Mouse (Mus musculus): ENCODE measurements around the gene Ppara. TPM values are rescaled to one million over a fixed set of nuclear protein-coding genes. Genes with fewer than 3 reads are reported as not detected.

Ppara gene
- polyA plus RNA-seq, 1 experiment: 0.25 TPM

DNA sequence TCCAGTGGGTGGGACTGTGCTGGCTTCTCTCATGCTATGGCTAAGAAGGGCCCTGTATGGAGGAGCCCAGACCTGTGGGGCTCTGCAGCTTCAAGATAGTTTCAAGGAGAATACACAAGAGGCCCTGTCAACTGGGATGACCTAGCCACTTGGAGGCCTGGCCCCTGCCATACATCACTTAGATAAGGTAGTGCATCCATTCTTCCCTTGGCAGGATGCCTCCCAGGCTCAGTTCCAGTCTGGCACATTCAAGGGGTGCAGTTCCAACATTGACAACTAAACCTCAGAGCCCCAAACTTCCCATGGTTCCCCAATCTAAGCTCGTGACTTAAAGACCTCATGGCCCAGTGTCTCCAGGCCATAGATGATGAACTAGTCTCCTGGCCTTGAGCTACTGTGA, 40.4 kb upstream of the Ppara start:
- no peak overlapping the region for H3K27ac ChIP-seq (ENCODE audit: insufficient read depth, low read length)
- H3K4me1 ChIP-seq (ENCODE audit: control insufficient read depth, insufficient read depth, low read length): no peaks in the 10 kb centered on the region
- TF ChIP-seq POLR2A (IDR thresholded peaks at IDR 0.05; ENCODE audit: low read depth, low read length): no peak
- no peak for TF ChIP-seq CTCF (IDR thresholded peaks at IDR 0.05; ENCODE audit: borderline replicate concordance, insufficient read depth, low read length)
- no peak overlapping the region for H3K4me3 ChIP-seq (ENCODE audit: insufficient read depth, low read length)

DNA sequence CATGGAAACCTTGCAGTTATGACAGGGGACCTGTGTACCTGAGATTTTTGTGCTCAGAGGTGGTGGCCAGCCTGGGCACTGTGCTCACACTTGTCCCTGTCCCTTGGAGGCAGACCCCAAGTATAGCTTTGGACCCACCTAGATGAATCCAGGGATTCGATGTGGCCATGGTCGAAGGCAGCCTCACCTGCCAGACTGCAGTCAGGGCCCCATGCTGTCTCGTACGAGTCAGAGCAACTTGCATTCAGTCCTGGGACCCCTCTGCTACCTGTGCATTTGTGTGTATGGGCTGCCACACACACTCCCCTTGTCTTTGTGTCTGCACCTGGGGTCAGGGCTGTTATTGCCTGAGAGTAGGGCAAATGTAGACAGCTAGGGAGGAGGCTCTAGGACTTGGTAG, 39.5 kb upstream of the Ppara start:
- Histone ChIP-seq H3K4me3 (ENCODE audit: insufficient read depth, low read length) (no peak overlapping the region), H3K27ac (ENCODE audit: insufficient read depth, low read length) (no peak overlapping the region), H3K4me1 (ENCODE audit: control insufficient read depth, insufficient read depth, low read length) (no peaks in the 10 kb centered on the region)
- TF ChIP-seq POLR2A (IDR thresholded peaks at IDR 0.05; ENCODE audit: low read depth, low read length): no peak
- no peak for TF ChIP-seq CTCF (IDR thresholded peaks at IDR 0.05; ENCODE audit: borderline replicate concordance, insufficient read depth, low read length)

DNA sequence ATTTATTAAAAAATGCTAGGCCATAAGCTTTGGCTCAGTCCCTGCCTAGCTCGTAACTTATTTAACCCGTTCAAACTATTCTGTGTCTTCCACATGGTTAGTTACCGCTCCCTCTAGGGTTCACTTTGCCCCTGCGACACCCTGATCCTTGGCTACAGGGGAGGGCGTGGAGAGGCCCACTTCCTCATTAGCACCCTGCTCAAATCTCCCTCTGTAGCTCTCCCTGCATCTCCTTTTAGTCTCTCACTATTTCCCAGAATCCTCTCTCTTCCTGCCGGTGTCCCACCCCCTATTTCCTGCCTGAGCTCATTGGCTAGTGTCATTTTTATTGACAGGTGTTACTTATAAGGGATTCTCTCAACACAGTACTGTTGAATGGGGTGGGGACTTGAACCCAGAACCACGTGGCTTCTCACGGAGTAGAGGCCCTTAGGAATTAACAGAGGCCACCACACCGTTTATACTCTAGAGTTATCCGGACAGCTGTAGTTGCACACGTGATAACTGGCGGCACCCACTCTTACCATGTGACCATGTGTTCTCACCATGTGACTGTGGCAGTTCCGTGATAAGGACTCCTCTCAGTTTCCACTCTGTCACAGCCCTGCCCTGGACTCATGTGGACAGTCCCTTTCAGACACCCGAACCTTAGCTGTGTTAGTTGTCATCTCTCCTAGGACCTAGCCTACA, 36.3 kb upstream of the Ppara start:
- H3K27ac ChIP-seq (ENCODE audit: insufficient read depth, low read length): no peak overlapping the region
- H3K4me1 ChIP-seq (ENCODE audit: control insufficient read depth, insufficient read depth, low read length): no peaks in the 10 kb centered on the region
- H3K4me3 ChIP-seq (ENCODE audit: insufficient read depth, low read length): no peak overlapping the region
- TF ChIP-seq CTCF (IDR thresholded peaks at IDR 0.05; ENCODE audit: borderline replicate concordance, insufficient read depth, low read length): no peak
- TF ChIP-seq POLR2A (IDR thresholded peaks at IDR 0.05; ENCODE audit: low read depth, low read length): no peak

DNA sequence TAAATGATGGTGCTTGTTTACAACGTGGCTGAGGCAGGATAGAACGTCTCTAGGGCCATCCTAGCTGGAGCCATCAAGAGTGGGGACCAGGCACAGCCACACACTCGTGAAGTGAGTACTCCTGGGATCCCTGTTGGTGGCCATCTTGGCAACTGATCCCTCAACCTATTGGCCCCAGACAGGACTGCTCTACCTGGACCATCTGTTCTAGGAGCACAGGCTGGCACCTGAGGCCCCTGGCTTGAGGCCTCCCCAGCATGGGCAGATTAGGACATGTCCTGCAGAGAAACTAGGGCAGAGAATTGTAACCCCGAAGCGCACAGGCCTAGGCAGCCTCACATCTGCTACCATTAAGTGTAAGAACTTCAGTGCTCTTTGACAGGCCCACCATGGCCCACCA, 35.3 kb upstream of the Ppara start:
- Histone ChIP-seq H3K27ac (ENCODE audit: insufficient read depth, low read length) (no peak overlapping the region), H3K4me1 (ENCODE audit: control insufficient read depth, insufficient read depth, low read length) (no peaks in the 10 kb centered on the region), H3K4me3 (ENCODE audit: insufficient read depth, low read length) (no peak overlapping the region)
- no peak for TF ChIP-seq POLR2A (IDR thresholded peaks at IDR 0.05; ENCODE audit: low read depth, low read length)
- TF ChIP-seq CTCF (IDR thresholded peaks at IDR 0.05; ENCODE audit: borderline replicate concordance, insufficient read depth, low read length): no peak

DNA sequence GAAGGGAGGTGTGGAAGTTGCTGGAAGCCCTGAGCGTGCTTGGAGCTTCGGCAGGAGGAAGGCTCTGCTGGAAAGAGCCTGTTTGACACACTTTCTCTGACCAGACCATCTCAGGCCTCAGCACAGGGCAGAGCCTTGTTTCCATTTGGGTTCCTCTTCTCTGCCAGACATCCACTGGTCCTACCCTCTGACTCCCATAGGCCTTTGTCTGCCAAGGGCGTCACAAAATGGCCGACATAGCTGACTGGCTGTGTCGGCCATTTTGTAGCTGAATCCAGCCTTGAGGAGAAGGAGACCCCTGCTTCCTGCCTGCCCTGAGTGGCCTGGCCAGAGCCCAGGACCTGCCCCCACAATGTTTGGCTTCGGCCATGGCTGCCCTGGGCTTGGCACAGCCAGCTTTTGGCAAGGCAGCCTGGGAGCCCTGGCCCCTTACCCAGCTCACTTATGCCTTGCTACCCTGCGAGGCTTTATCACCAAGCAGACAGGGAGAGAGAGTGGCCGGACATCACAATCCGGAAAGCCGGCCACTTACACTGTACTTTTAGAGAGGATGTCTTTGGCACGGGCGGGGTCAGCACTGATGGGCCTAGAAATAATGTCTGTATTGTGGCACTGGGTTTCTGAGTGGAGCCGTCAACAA, 34.8 kb upstream of the Ppara start:
- no peak overlapping the region for H3K4me3 ChIP-seq (ENCODE audit: insufficient read depth, low read length)
- no peaks in the 10 kb centered on the region for H3K4me1 ChIP-seq (ENCODE audit: control insufficient read depth, insufficient read depth, low read length)
- no peak overlapping the region for H3K27ac ChIP-seq (ENCODE audit: insufficient read depth, low read length)
- TF ChIP-seq POLR2A (IDR thresholded peaks at IDR 0.05; ENCODE audit: low read depth, low read length) (no peak), CTCF (IDR thresholded peaks at IDR 0.05; ENCODE audit: borderline replicate concordance, insufficient read depth, low read length) (no peak)

DNA sequence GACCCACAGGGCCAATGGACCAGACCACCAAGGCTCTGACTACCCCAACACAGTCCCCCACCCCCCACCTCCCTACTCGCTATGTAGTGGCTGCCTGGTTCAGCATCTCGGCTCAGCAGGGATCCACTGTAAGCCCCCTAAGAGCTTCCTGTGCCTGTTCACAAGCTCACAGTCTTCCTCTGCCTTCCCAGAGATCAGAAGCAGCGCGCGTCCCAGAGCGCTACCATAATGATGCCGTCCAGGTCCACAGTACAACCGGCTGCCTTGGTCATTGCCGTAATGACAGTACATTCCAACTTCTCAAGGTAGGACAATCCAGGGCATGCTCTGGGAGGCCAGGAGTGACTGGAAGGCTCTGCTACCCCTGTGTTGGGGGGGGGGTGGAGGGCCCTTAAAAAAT, 34.1 kb upstream of the Ppara start:
- no peaks in the 10 kb centered on the region for H3K4me1 ChIP-seq (ENCODE audit: control insufficient read depth, insufficient read depth, low read length)
- no peak overlapping the region for H3K4me3 ChIP-seq (ENCODE audit: insufficient read depth, low read length)
- TF ChIP-seq POLR2A (IDR thresholded peaks at IDR 0.05; ENCODE audit: low read depth, low read length) (no peak), CTCF (IDR thresholded peaks at IDR 0.05; ENCODE audit: borderline replicate concordance, insufficient read depth, low read length) (no peak)
- no peak overlapping the region for H3K27ac ChIP-seq (ENCODE audit: insufficient read depth, low read length)

DNA sequence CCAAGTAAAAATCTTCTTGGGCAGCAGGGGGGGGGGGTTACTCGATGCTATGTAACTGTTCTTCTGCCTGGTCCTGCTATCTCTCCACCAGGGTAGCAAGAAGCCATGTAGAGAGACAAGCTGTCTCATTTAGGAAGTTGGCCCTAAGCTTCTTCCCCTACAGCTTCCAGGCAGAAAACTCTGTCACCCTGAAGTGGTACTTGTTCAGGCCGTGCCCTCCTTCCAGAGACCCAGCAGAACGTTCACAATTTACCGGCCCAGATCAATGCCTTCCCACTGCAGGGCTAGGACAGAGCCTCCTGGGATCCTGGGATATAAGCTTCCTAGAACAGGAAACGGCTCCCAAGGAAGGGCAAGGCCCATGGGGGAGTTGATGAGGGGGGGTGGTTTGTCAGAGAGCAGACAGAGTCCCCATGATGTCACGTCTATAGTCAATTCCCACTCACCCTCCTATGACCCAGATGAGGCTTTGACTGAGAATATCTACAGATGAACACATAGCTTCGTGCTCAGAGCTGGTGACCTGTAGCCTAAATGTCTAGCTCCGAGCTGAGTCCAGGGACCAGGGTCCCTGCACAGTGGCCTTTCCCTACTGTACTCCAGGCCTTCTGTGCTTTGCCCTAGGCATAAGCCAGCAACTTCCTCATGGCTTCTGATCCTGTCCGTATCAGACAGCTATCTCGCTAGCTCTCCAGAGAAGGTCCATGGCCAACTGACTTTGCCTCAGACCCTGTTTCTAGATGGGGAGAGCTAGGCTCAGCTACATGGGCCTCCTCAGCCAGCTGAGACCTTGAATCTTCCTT, 33.5 kb upstream of the Ppara start:
- Histone ChIP-seq H3K27ac (ENCODE audit: insufficient read depth, low read length) (no peak overlapping the region), H3K4me1 (ENCODE audit: control insufficient read depth, insufficient read depth, low read length) (no peaks in the 10 kb centered on the region), H3K4me3 (ENCODE audit: insufficient read depth, low read length) (no peak overlapping the region)
- TF ChIP-seq POLR2A (IDR thresholded peaks at IDR 0.05; ENCODE audit: low read depth, low read length): no peak
- no peak for TF ChIP-seq CTCF (IDR thresholded peaks at IDR 0.05; ENCODE audit: borderline replicate concordance, insufficient read depth, low read length)

DNA sequence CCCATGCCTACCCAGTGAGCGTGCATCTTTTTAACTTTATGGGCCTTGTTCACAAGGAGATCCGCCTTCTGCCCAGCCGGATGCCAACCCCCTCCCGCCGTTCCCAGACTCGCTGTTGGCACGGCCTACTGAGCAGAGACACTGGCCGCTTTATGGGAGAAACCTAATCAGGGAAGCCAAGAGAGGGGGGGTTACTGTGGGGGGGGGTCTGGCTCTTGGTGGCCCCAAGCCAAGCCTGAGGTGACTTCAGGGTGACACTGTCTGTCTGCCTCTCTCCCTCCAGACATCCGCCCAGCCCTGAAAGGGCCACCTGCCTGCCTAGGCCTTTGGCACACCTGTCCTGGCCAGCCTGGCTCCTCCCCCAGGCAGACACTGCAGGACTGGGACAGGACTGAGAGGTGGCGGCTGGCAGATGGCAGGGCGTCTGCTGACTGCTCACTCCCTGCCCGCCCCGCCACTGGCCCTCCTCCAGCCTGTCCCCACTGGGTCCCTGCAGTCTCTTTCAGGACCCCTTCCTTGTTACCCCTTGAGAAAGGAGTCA, 32.3 kb upstream of the Ppara start:
- Histone ChIP-seq H3K4me3 (ENCODE audit: insufficient read depth, low read length) (no peak overlapping the region), H3K4me1 (ENCODE audit: control insufficient read depth, insufficient read depth, low read length) (no peaks in the 10 kb centered on the region), H3K27ac (ENCODE audit: insufficient read depth, low read length) (no peak overlapping the region)
- TF ChIP-seq CTCF (IDR thresholded peaks at IDR 0.05; ENCODE audit: borderline replicate concordance, insufficient read depth, low read length): no peak
- no peak for TF ChIP-seq POLR2A (IDR thresholded peaks at IDR 0.05; ENCODE audit: low read depth, low read length)

DNA sequence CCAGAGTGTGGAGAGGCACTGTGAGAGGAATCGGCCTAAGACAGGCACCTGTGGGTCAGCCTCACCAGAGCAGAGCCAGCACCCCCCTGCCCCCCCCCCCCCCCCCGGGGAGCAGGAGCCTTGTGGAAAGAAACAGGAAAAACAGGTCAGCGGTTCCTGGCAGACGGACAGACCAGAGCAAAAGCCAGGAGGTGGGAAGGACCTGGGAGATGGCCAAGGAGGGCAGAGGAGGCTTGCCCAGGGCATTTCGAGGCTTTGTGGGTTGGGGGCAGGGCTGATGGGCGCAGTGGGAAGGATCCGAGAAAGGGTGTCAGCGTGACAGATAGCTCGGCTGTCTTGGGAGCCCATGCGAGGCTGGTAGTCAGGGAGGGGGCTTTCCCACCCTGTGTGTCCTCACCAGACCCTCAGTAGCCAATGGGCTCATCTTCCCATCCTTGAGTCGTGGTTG, 31.6 kb upstream of the Ppara start:
- TF ChIP-seq CTCF (IDR thresholded peaks at IDR 0.05; ENCODE audit: borderline replicate concordance, insufficient read depth, low read length) (no peak), POLR2A (IDR thresholded peaks at IDR 0.05; ENCODE audit: low read depth, low read length) (no peak)
- no peaks in the 10 kb centered on the region for H3K4me1 ChIP-seq (ENCODE audit: control insufficient read depth, insufficient read depth, low read length)
- H3K4me3 ChIP-seq (ENCODE audit: insufficient read depth, low read length): no peak overlapping the region
- no peak overlapping the region for H3K27ac ChIP-seq (ENCODE audit: insufficient read depth, low read length)
